Mouse (Mus musculus): ENCODE data around the gene Pou1f1.

- TF ChIP-seq CTCF (IDR thresholded peaks at IDR 0.05; ENCODE audit: low read depth) (no peak), EP300 (IDR thresholded peaks at IDR 0.05; ENCODE audit: low read depth) (no peak)
Observed at GRCm38 (mm10) chr16:65531663-65532062, 11.4 kb downstream of the Pou1f1 start.

Measured in liver, postnatal 0 days (tissue).